Comparison of ENCODE assay signal across 27 mouse cellular contexts in the genomic region with DNA sequence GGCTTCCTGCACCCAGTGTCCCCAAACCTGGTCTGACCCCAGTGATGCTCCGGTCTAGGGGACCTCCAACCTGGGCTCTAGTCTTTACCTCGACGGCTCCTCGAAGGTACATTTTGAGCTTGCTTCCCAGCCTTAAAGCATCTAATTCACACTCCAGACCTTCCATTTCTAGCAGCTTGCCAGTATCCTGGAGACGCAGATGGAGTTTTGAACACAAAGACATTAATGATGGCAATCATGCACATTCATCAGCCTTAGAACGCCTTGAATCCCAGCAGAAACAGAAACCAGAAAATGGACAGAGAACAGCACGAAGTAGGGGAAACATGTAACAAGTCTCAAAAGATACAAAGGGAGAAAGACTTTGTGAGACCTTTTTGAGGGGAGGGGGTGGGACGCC. TPM values are rescaled to one million over a fixed set of nuclear protein-coding genes. Genes with fewer than 3 reads are reported as not detected.
DNase-seq lines count a peak whose midpoint lies in the region; ATAC-seq lines count a peak whose summit lies in the region.
"Had no signal": no experiment of that assay in that cellular context is flagged by ENCODE, and none has a peak within 500 bp of the region (broad histone marks: within the 10 kb centered on the region; RNA-seq: fewer than 3 reads in every experiment).

No protein-coding gene starts in this region.

- peak; percentile 50; the same call in 1 of the 2 replicates for ATAC-seq in frontal cortex, adult (ENCODE audit: low TSS enrichment)
- ATAC-seq in inflammation-experienced regulatory T-cells, adult 6 months: no peak
- ATAC-seq: CD4-positive, CD25-positive, alpha-beta regulatory T cell, adult 4 months; intestine, postnatal 0 days had no signal

- intact Hi-C loops in left cerebral cortex, postnatal 25 days (cut with DNase I): no loop called here

- DNase-seq in frontal cortex, postnatal 10 days (ENCODE audit: low spot score in 2 of 2): no peak
- peak; percentile 26 to 47 for DNase-seq in left cerebral cortex, postnatal 25 days (ENCODE audit: low spot score in 2 of 2)
- DNase-seq in left cerebral cortex, adult 11 months (ENCODE audit: low spot score): no peak
- peak; percentile 25 for DNase-seq in layer of hippocampus, adult 9-10 months (ENCODE audit: low spot score)
- no peak for DNase-seq in adrenal gland, postnatal 10 days
- DNase-seq: adrenal gland, postnatal 25 days; cerebellum, adult 9-10 months; embryo, embryonic 11 days; gastrocnemius, postnatal 36 days; heart, adult 18-20 months; heart, postnatal 36 days; kidney, adult 9 months; kidney, postnatal 10 days; lung, embryonic 14.5 days; lung, postnatal 14 days; midbrain, embryonic 14.5 days; thymus, adult 2 months; thymus, postnatal 4 days had no signal

RNA-seq across cellular contexts. Expression of a gene that starts 16.7 kb away (rescaled TPM):
- 1 to 10 TPM; 3.1 to 3.3 TPM for total RNA-seq in left cerebral cortex, postnatal 25 days (2021)
- polyA plus RNA-seq in inflammation-experienced regulatory T-cells, adult 6 months (2017; shearing (Covaris generic)): not detected
- total RNA-seq in adrenal gland, postnatal 10 days (2021): 1 to 10 TPM in 1 of 2 experiments, under 1 TPM in 1; 0.45 to 1.2 TPM
- total RNA-seq: gastrocnemius, adult 18-20 months; monocyte, adult 5-6 weeks had no signal
- polyA plus RNA-seq: CD4-positive, CD25-positive, alpha-beta regulatory T cell, adult 4 months; heart, embryonic 11.5 days; intestine, postnatal 0 days; large intestine, adult 2 months; liver, embryonic 15.5 days had no signal

Comparison
In these comparisons a context has a peak if more than half of its experiments do, and no peak if none do; other contexts are left out.
1. DNase-seq: peak in left cerebral cortex, postnatal 25 days (2 of 2) and layer of hippocampus, adult 9-10 months (single experiment); none in frontal cortex, postnatal 10 days (0 of 2), left cerebral cortex, adult 11 months (single experiment) and adrenal gland, postnatal 10 days (single experiment).